Mouse (Mus musculus): Measurements from ENCODE around the gene Hsf2bp. TPM values are rescaled to one million over a fixed set of nuclear protein-coding genes. Genes with fewer than 3 reads are reported as not detected.

Hsf2bp gene
- polyA plus RNA-seq, 1 experiment from 2014 or later: 0.67 TPM

DNA sequence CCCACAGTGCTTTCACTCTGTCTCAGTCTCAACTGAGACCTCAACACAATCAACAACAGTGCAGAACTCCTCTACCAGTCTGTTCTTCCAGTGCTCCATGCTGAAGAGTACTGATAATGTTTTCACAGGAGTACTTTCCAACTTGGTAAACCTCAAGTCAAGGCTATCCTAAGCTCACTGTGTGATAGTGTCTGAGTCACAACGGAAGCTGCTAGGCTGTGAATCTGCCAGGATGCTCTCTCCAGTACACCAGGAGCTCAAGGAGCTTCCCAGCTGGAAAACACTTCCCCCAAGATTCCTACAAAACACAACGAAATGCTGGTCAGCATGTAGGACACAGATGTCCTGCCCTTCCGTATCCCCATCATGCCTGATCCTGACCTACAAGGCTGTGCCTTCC is 7.8 kb downstream of the Hsf2bp start:
- no peak for ATAC-seq (ENCODE audit: low FRiP score)
- H3K27ac ChIP-seq (replicated peaks): no peak overlapping the region
- no peaks in the 10 kb centered on the region for H3K4me1 ChIP-seq
- WGBS: 84% methylated on average over 3 of the region's 3 CpGs
- H3K36me3 ChIP-seq: no peaks in the 10 kb centered on the region
- no peak overlapping the region for H3K4me2 ChIP-seq
- H3K9ac ChIP-seq (replicated peaks): no peak overlapping the region
- no peak overlapping the region for H3K4me3 ChIP-seq (replicated peaks)
- no peaks in the 10 kb centered on the region for H3K9me3 ChIP-seq (replicated peaks)
- no peaks in the 10 kb centered on the region for H3K27me3 ChIP-seq (replicated peaks)

DNA sequence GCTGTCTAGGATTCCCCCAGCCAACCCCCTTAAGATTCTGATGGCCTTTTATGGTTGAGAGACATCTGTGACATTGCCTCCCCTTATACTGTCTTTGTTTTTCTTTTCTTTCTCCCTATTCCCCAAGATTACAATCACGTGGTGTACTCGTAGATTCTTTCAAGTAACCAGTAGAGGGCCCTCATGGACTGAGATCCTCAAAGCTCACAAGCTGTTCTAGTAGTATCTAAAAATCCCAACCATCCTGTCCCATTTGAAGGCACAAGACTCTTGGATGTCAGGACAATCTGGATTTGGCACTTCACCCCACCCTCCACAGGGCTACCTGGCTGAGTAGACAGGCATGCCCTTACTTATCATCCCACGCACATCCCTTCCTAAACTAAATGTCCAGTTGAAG is 8.5 kb downstream of the Hsf2bp start:
- Histone ChIP-seq H3K4me2 (no peak overlapping the region), H3K4me1 (no peaks in the 10 kb centered on the region), H3K27ac (replicated peaks) (no peak overlapping the region), H3K27me3 (replicated peaks) (no peaks in the 10 kb centered on the region), H3K4me3 (replicated peaks) (no peak overlapping the region), H3K9me3 (replicated peaks) (no peaks in the 10 kb centered on the region), H3K9ac (replicated peaks) (no peak overlapping the region), H3K36me3 (no peaks in the 10 kb centered on the region)
- peak; percentile 68; the same call in 1 of the 2 replicates for ATAC-seq (ENCODE audit: low FRiP score)
- WGBS: 30% methylated on average over 3 of the region's 3 CpGs

DNA sequence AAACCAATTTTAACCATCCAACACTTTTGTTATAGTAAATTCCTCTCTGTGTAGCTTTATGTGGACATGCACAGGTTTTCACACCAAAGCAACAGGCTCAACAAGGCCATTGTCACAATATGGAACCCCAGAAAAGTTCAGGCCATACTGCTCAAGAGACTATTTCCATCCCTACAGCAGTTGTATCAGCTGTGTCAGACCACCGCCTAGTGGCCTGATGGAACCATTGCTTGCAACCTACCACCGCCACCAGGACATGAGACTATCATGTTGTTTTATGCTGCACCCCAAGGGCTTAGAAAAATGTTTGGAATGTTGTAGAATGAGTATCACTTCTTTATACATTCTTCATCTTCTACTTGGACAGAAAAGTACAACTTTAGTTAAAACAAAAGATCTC is 10.8 kb downstream of the Hsf2bp start:
- Histone ChIP-seq H3K27ac (replicated peaks) (no peak overlapping the region), H3K4me2 (no peak overlapping the region), H3K27me3 (replicated peaks) (no peaks in the 10 kb centered on the region), H3K4me3 (replicated peaks) (no peak overlapping the region), H3K36me3 (no peaks in the 10 kb centered on the region), H3K9me3 (replicated peaks) (no peaks in the 10 kb centered on the region), H3K9ac (replicated peaks) (no peak overlapping the region), H3K4me1 (no peaks in the 10 kb centered on the region)
- ATAC-seq (ENCODE audit: low FRiP score): peak; percentile 65; the same call in 1 of the 2 replicates
- 9% methylated on average over 2 of the region's 2 CpGs for WGBS

DNA sequence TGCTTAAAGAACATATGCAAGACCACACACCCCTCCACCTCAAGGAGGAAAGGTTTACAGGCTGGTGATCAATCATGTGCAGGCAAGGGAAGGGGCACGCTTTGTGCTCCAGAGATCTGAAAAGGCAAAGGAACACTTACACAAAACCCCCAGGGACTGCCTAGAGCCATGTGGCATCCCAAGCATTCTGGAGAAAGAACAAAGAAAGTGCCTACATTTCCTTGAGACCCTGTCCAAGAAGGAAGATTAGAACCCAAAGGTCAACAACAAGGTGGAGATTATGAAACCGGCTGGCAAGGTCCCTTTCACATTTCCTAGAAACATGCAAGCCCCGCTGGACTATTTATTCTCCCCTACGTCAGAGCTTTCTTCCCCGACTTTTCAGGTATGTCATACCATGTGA is 11.5 kb downstream of the Hsf2bp start:
- WGBS: 68% methylated on average over 5 of the region's 5 CpGs
- Histone ChIP-seq H3K36me3 (no peaks in the 10 kb centered on the region), H3K27ac (replicated peaks) (no peak overlapping the region), H3K9me3 (replicated peaks) (no peaks in the 10 kb centered on the region), H3K4me2 (no peak overlapping the region), H3K27me3 (replicated peaks) (no peaks in the 10 kb centered on the region), H3K4me1 (no peaks in the 10 kb centered on the region), H3K9ac (replicated peaks) (no peak overlapping the region), H3K4me3 (replicated peaks) (no peak overlapping the region)
- no peak for ATAC-seq (ENCODE audit: low FRiP score)

DNA sequence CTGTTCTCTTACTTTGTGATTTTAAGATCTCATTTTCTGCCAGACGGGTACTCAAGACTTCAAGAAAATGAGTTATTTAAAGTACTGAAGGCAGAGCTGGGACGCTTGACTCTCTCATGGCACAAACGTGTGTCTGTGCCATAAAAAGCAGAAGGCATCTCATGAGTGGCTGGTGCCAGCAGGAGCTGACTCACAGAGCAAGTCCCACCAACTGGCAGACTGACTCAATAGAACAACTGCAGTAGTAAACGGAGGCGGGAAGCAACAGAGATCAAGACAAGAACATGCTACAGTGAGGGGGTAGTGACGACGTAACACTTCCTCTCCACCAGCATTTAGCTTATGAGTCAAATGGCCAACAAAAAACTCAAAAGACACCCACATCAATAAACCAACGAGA is 13.1 kb downstream of the Hsf2bp start:
- no peak for ATAC-seq (ENCODE audit: low FRiP score)
- Histone ChIP-seq H3K4me2 (no peak overlapping the region), H3K9me3 (replicated peaks) (no peaks in the 10 kb centered on the region), H3K27ac (replicated peaks) (no peak overlapping the region), H3K4me3 (replicated peaks) (no peak overlapping the region), H3K4me1 (no peaks in the 10 kb centered on the region), H3K9ac (replicated peaks) (no peak overlapping the region), H3K27me3 (replicated peaks) (no peaks in the 10 kb centered on the region), H3K36me3 (no peaks in the 10 kb centered on the region)
- 72% methylated on average over 8 of the region's 8 CpGs for WGBS

DNA sequence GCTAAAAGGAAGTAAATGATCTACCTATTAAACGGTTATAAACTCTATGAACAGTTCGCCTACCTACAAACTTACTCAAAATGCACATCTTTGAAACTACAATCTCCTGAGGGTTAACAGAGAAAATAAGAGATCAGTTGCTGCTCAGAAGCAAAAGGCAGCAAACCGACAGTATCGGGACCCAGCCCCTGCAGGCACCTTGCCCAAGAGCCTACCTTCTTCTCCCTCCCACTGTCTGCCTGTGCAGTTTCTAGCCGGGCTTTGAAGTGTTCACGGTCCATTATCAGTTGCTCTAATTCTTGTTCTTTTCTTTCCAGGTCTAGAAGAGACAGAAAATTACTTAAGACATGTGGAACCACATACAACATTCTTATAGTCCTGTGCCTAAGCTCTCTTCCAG is 13.6 kb downstream of the Hsf2bp start:
- ATAC-seq (ENCODE audit: low FRiP score): no peak
- WGBS: 77% methylated on average over 6 of the region's 6 CpGs
- H3K36me3 ChIP-seq: no peaks in the 10 kb centered on the region
- no peak overlapping the region for H3K27ac ChIP-seq (replicated peaks)
- H3K4me1 ChIP-seq: no peaks in the 10 kb centered on the region
- H3K27me3 ChIP-seq (replicated peaks): no peaks in the 10 kb centered on the region
- H3K9me3 ChIP-seq (replicated peaks): no peaks in the 10 kb centered on the region
- no peak overlapping the region for H3K4me3 ChIP-seq (replicated peaks)
- no peak overlapping the region for H3K9ac ChIP-seq (replicated peaks)
- no peak overlapping the region for H3K4me2 ChIP-seq

DNA sequence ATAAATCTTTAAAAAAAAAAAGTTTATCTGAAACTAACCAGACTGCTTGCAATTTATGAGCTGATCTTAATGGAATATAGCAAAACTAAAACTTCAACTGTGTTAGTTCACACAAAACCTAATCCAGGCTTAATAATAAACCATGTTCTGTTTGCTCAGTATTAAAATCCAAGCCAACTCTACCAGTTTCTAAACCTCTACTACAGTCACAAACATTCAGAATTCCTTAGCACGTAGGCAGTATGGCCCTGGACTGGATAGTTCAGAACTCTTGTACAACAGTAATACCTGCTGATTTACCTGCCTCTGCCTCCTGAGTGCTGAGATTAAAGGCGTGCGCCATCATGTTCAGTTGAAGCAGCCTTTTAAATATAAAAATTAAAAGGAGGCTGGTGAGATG is 14.2 kb downstream of the Hsf2bp start:
- Histone ChIP-seq H3K4me2 (no peak overlapping the region), H3K4me1 (no peaks in the 10 kb centered on the region), H3K9ac (replicated peaks) (no peak overlapping the region), H3K36me3 (no peaks in the 10 kb centered on the region), H3K9me3 (replicated peaks) (no peaks in the 10 kb centered on the region), H3K27ac (replicated peaks) (no peak overlapping the region), H3K4me3 (replicated peaks) (no peak overlapping the region), H3K27me3 (replicated peaks) (no peaks in the 10 kb centered on the region)
- 96% methylated on average over 3 of the region's 3 CpGs for WGBS
- ATAC-seq (ENCODE audit: low FRiP score): no peak

DNA sequence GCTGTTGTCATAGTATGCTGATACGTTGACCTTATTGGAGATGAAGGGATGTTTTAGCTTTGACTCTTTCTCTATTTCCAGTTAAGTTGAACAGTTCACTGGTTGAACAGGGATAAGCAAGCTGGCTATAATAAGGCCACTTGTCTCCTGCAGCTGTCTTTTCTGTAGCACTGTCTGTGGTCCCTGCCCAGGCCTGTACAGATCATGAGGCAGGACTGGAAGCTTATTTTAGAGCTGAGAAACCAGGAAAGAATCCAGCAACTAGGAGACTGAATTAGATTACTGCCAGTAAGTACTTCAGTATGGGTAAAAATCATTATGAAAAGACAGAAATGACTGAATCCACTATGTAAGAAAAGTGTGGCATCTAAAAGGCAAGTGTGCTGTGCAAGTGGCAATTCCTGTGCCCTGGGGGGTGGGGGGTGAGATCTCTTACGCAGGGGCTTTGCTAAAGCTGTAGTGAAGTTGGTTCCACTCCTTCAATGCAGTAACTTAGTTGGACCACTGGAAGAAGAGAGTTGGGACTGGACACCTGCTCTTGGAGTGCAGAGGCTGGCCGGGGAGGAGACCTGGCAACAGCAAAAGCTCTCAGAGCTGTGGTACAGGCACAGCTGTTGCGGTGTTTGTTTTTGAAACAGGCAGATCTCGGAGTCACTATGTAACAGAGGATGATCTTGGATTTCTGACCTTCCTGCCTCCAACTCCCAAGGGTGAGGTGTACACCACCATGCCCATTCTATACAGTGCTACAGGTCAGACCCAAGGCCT is 17.8 kb downstream of the Hsf2bp start:
- WGBS: 87% methylated on average over 5 of the region's 5 CpGs
- H3K27me3 ChIP-seq (replicated peaks): no peaks in the 10 kb centered on the region
- no peak for ATAC-seq (ENCODE audit: low FRiP score)
- no peaks in the 10 kb centered on the region for H3K36me3 ChIP-seq
- no peaks in the 10 kb centered on the region for H3K4me1 ChIP-seq
- no peak overlapping the region for H3K4me3 ChIP-seq (replicated peaks)
- H3K9me3 ChIP-seq (replicated peaks): no peaks in the 10 kb centered on the region
- H3K4me2 ChIP-seq: no peak overlapping the region
- H3K9ac ChIP-seq (replicated peaks): no peak overlapping the region
- no peak overlapping the region for H3K27ac ChIP-seq (replicated peaks)

DNA sequence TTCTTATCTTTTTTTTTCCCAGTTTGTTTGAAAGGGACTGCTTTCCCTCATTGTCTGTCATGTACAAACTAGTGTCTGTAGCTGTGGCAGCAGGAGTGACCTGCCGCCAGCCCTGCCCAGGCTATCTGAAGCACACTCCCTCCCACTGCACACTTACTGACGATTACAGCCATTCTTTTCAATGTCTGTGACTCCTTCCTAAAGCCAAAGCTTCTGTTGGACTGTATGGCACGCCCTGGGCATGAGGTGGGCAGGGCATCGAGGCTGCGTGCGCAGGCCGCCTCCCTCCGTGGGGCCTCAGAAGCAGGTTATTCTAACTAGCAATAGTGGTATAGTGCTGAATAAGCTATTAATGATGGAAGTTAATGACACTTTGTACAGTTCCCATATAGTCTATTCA is 19.7 kb downstream of the Hsf2bp start:
- Histone ChIP-seq H3K27ac (replicated peaks) (no peak overlapping the region), H3K4me2 (no peak overlapping the region), H3K9ac (replicated peaks) (no peak overlapping the region), H3K4me1 (no peaks in the 10 kb centered on the region), H3K4me3 (replicated peaks) (no peak overlapping the region), H3K9me3 (replicated peaks) (no peaks in the 10 kb centered on the region), H3K36me3 (no peaks in the 10 kb centered on the region), H3K27me3 (replicated peaks) (no peaks in the 10 kb centered on the region)
- WGBS: 87% methylated on average over 8 of the region's 8 CpGs
- no peak for ATAC-seq (ENCODE audit: low FRiP score)

DNA sequence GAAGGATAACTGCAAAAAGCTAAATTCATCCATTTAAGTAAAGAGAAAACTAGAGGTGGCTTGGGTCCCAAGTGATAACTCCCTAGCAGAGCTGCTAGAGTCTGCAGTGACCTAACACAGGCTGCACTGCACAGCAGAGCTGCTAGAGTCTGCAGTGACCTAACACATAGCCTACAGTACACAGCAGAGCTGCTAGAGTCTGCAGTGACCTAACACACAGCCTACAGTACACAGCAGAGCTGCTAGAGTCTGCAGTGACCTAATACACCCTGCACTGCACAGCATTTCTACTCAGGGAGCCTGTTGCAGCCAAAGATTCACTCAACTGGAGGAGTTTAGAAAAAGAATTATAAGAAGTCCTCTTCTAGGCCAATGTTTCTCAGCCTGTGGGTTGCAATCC is 22.5 kb downstream of the Hsf2bp start:
- no peaks in the 10 kb centered on the region for H3K36me3 ChIP-seq
- H3K9me3 ChIP-seq (replicated peaks): no peaks in the 10 kb centered on the region
- no peak overlapping the region for H3K4me2 ChIP-seq
- H3K4me1 ChIP-seq: no peaks in the 10 kb centered on the region
- H3K4me3 ChIP-seq (replicated peaks): no peak overlapping the region
- no peak for ATAC-seq (ENCODE audit: low FRiP score)
- H3K9ac ChIP-seq (replicated peaks): no peak overlapping the region; the same call in 1 of the 2 replicates
- H3K27me3 ChIP-seq (replicated peaks): no peaks in the 10 kb centered on the region
- H3K27ac ChIP-seq (replicated peaks): no peak overlapping the region

DNA sequence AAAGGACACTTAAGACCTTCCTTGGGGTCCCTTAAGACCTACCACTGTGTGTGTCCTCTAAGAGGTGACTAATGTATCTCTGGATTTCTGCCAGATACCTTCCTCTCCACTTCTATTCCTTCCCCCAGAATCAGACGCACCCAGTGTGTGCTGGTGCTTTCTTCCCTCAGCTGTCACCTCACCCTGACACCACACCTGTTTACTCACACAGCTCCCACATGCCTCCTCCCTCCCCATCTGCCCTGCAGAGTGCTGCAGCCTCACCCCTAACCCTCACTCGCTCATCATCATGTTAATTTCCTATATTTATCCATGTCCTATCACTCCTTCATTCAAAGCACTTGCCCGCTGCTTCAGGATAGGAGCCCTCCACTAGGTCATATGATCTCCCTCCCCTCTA is 23.9 kb downstream of the Hsf2bp start:
- H3K4me1 ChIP-seq: no peaks in the 10 kb centered on the region
- ATAC-seq (ENCODE audit: low FRiP score): no peak
- no peak overlapping the region for H3K4me2 ChIP-seq
- H3K27me3 ChIP-seq (replicated peaks): no peaks in the 10 kb centered on the region
- WGBS: 51% methylated on average over 3 of the region's 3 CpGs
- no peak overlapping the region for H3K27ac ChIP-seq (replicated peaks)
- no peak overlapping the region for H3K4me3 ChIP-seq (replicated peaks)
- H3K36me3 ChIP-seq: no peaks in the 10 kb centered on the region
- H3K9me3 ChIP-seq (replicated peaks): no peaks in the 10 kb centered on the region
- no peak overlapping the region for H3K9ac ChIP-seq (replicated peaks)

DNA sequence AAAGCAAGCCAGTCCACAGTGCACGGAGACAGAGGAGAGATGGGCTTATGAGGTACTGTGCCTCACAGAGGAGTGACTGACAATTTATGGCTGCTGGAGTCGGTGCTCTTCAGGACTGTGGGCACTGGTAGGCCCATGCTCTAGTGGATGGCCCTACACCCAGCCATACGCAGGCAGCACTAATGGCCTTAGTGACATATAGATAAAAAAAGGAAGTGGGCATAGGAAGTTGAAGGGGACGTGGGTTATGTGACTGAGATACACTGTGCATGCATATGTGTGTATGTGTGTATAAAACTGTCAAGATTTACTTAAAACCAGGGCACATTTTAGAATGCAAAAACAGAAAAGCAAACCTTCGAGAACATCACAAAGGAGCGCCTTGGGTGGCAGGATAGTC is 24.5 kb downstream of the Hsf2bp start:
- no peaks in the 10 kb centered on the region for H3K27me3 ChIP-seq (replicated peaks)
- H3K27ac ChIP-seq (replicated peaks): no peak overlapping the region
- no peaks in the 10 kb centered on the region for H3K36me3 ChIP-seq
- H3K9ac ChIP-seq (replicated peaks): no peak overlapping the region
- H3K4me2 ChIP-seq: no peak overlapping the region
- H3K9me3 ChIP-seq (replicated peaks): no peaks in the 10 kb centered on the region
- 81% methylated on average over 6 of the region's 6 CpGs for WGBS
- no peak overlapping the region for H3K4me3 ChIP-seq (replicated peaks)
- ATAC-seq (ENCODE audit: low FRiP score): no peak
- no peaks in the 10 kb centered on the region for H3K4me1 ChIP-seq
